Mouse (Mus musculus): ENCODE measurements around the gene Slc16a13.

- TF ChIP-seq POLR2A (IDR thresholded peaks at IDR 0.05; ENCODE audit: control insufficient read depth, extremely low read depth, insufficient read depth, low read length, poor library complexity) (no peak), CTCF (IDR thresholded peaks at IDR 0.05; ENCODE audit: borderline replicate concordance, control insufficient read depth, extremely low read depth, insufficient read depth, low read length, poor library complexity) (no peak)
These were observed 5.1 kb upstream of the Slc16a13 start for GRCm38 (mm10) chr11:70225798-70226601.

Measured in thymus, adult 2 months (tissue).